ENCODE assay signal across 9 mouse cellular contexts in the genomic region with DNA sequence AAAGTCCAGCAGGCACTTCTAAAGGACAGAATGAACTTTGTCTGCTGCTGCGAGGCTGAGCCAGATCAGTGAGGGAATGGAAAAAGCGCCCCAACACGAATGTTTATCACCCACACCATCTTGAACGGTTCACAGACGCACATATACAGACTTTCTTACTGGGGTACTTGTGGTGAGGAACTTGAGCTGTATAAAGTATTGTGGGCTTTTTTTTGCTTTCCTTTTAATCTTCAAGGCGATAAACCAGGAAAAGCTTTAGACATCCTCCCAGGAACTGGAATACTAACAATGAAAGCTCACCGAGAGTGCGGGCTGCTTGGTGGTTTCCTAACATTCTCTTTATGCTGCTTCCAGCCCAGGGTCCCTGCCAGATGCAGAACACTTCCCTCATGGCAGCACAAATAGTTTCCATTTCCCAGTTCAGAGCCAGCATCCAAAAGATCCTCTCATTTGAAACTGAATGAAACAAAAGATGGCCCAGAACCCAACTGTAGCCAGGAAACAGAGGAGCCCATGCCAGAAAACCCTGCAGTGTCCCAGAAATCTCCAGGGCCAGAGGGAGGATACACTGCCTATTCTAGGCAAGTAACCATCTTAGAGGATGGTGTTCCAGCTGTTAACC. TPM values are rescaled to one million over a fixed set of nuclear protein-coding genes. Genes with fewer than 3 reads are reported as not detected.
DNase-seq lines count a peak whose midpoint lies in the region; ATAC-seq and TF ChIP-seq lines count a peak whose summit lies in the region.
"Had no signal": no experiment of that assay in that cellular context is flagged by ENCODE, and none has a peak within 500 bp of the region (broad histone marks: within the 10 kb centered on the region; RNA-seq: fewer than 3 reads in every experiment).

No protein-coding gene starts in this region.

- H3K4me1 ChIP-seq in forebrain, embryonic 15.5 days = 0 out of 2 replicates have a peak, but pooled peaks cover 2% of the 10 kb centered on the region
- H3K4me1 ChIP-seq in forebrain, embryonic 12.5 days = no peaks in the 10 kb centered on the region
- H3K4me1 ChIP-seq in bone marrow, adult 2 months (ENCODE audit: control insufficient read depth, insufficient read depth, low read length) = no peaks in the 10 kb centered on the region; the same call in 1 of the 2 replicates
- H3K4me1 ChIP-seq in intestine, embryonic 15.5 days (replicated peaks) = no peaks in the 10 kb centered on the region; the same call in 1 of the 2 replicates

- DNase-seq in gastrocnemius, postnatal 10 days = peak; percentile 38
- peak; percentile 48 to 59 for DNase-seq in left cerebral cortex, postnatal 14 days (ENCODE audit: low spot score in 2 of 2)
- peak; percentile 78 for DNase-seq in skeletal muscle tissue, adult 2 months (ENCODE audit: low read depth, low spot score)

- no peaks in the 10 kb centered on the region for H3K36me3 ChIP-seq in forebrain, embryonic 15.5 days
- no peaks in the 10 kb centered on the region for H3K36me3 ChIP-seq in forebrain, embryonic 12.5 days (replicated peaks)
- H3K36me3 ChIP-seq in intestine, embryonic 15.5 days = no peaks in the 10 kb centered on the region

- no peak for TF ChIP-seq CTCF in bone marrow, adult 2 months (IDR thresholded peaks at IDR 0.05; ENCODE audit: control insufficient read depth, insufficient read depth, low read length)

- intact Hi-C loops in left cerebral cortex, postnatal 14 days (cut with DNase I) = no loop called here

- WGBS in forebrain, embryonic 15.5 days = 59% methylated on average over 8 of the region's 8 CpGs
- WGBS in forebrain, embryonic 12.5 days = 78% methylated on average over 8 of the region's 8 CpGs
- 20% methylated on average over 8 of the region's 8 CpGs for WGBS in bone marrow, adult 2 months
- 38% methylated on average over 8 of the region's 8 CpGs for WGBS in intestine, embryonic 15.5 days

- H3K4me3 ChIP-seq in forebrain, embryonic 15.5 days = no peak overlapping the region
- no peak overlapping the region for H3K4me3 ChIP-seq in forebrain, embryonic 12.5 days (replicated peaks)
- no peak overlapping the region for H3K4me3 ChIP-seq in bone marrow, adult 2 months (replicated peaks; ENCODE audit: control insufficient read depth, low read depth, low read length)
- no peak overlapping the region for H3K4me3 ChIP-seq in intestine, embryonic 15.5 days (replicated peaks)

- H3K27ac ChIP-seq in forebrain, embryonic 15.5 days (replicated peaks) = 0 out of 2 replicates have a peak overlapping the region, but pooled peaks have one; percentile 31
- H3K27ac ChIP-seq in forebrain, embryonic 12.5 days = no peak overlapping the region
- H3K27ac ChIP-seq in bone marrow, adult 2 months (ENCODE audit: control insufficient read depth, insufficient read depth, low read depth, low read length, poor library complexity) = peak overlapping the region; percentile 45; the same call in 1 of the 2 replicates
- peak overlapping the region; percentile 36; the same call in 1 of the 2 replicates for H3K27ac ChIP-seq in intestine, embryonic 15.5 days

- no peak overlapping the region for H3K9ac ChIP-seq in forebrain, embryonic 15.5 days (replicated peaks)
- no peak overlapping the region for H3K9ac ChIP-seq in forebrain, embryonic 12.5 days
- no peak overlapping the region for H3K9ac ChIP-seq in intestine, embryonic 15.5 days

- H3K4me2 ChIP-seq in forebrain, embryonic 15.5 days (replicated peaks) = no peak overlapping the region
- H3K4me2 ChIP-seq in forebrain, embryonic 12.5 days = no peak overlapping the region
- peak overlapping the region; percentile 30 for H3K4me2 ChIP-seq in intestine, embryonic 15.5 days (replicated peaks)

- TF ChIP-seq POLR2A in bone marrow, adult 2 months (IDR thresholded peaks at IDR 0.05; ENCODE audit: borderline replicate concordance, control insufficient read depth, low read depth, low read length) = no peak

- H3K9me3 ChIP-seq in forebrain, embryonic 15.5 days = no peaks in the 10 kb centered on the region
- H3K9me3 ChIP-seq in forebrain, embryonic 12.5 days = no peaks in the 10 kb centered on the region
- H3K9me3 ChIP-seq in intestine, embryonic 15.5 days = no peaks in the 10 kb centered on the region

- ATAC-seq in forebrain, embryonic 15.5 days (replicated peaks) = peak; percentile 30; the same call in 1 of the 2 replicates
- no peak for ATAC-seq in forebrain, embryonic 12.5 days (ENCODE audit: low FRiP score)
- ATAC-seq in intestine, embryonic 15.5 days = no peak
- no peak for ATAC-seq in megakaryocyte-erythroid progenitor cell, adult 5-6 weeks (replicated peaks; ENCODE audit: low FRiP score, low TSS enrichment, poor library complexity, severe bottlenecking)

- H3K27me3 ChIP-seq in forebrain, embryonic 15.5 days = no peaks in the 10 kb centered on the region
- no peaks in the 10 kb centered on the region for H3K27me3 ChIP-seq in forebrain, embryonic 12.5 days
- H3K27me3 ChIP-seq in intestine, embryonic 15.5 days (replicated peaks) = no peaks in the 10 kb centered on the region
- H3K27me3 ChIP-seq: CH12.LX had no signal

RNA-seq across cellular contexts. Expression of a gene that starts 43.3 kb away (rescaled TPM):
- polyA plus RNA-seq in forebrain, embryonic 15.5 days (2015; fragmentation: Nextera tagmentation; extraction: Ambion mirVana) = 4.4 and 4.6 TPM in 2 replicates
- 9.7 and 14.9 TPM in 2 replicates for polyA plus RNA-seq in forebrain, embryonic 12.5 days (2016; fragmentation: Nextera tagmentation; extraction: Ambion mirVana)
- polyA plus RNA-seq in bone marrow, adult 2 months (2011; ENCODE audit: insufficient read depth, insufficient read length, low replicate concordance, missing spikeins) = 2.3 and 4.6 TPM in 2 replicates
- total RNA-seq in gastrocnemius, postnatal 10 days (2021) = 10 to 100 TPM; 13.3 to 16.3 TPM
- polyA plus RNA-seq in intestine, embryonic 15.5 days (2015; fragmentation: Nextera tagmentation; extraction: Ambion mirVana) = 5.9 and 7.5 TPM in 2 replicates
- total RNA-seq in left cerebral cortex, postnatal 14 days (2021) = 10 to 100 TPM; 14.3 to 16.5 TPM
- total RNA-seq in megakaryocyte-erythroid progenitor cell, adult 5-6 weeks (2014; fragmentation: Nextera tagmentation) = not detected in 2 replicates
- not detected in 2 replicates for total RNA-seq in megakaryocyte-erythroid progenitor cell, adult 5-6 weeks (2017)
